7 mouse cellular contexts compared by ENCODE assay signal in the genomic region with DNA sequence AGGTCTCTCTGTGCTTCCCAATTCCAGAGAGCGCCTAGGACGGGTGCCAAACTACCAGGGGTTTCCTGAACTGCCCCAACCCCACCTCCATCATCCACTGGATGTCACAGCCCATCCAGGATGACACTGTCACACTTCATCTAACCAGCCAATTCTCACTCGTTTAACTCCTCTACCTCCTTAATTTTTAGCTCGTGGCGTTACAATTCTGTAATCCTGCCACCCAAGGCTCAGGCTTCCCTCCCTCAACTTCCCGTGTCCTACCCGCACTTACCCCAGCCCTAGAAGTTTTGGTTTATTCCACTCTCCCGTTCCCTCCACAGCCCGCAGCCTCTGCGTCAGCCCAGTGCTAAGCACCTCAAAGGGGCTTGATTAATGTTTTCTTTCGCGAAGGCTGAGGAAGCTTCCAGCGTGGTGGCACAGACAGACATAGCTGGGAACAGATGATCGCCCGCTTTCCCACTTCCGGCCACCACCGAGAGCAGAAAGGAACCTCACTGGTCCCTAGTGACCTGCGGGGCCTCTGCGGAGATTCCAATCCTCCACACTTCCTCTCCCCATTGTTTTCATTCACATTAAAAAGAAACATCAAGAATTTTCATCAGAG.
DNase-seq lines count a peak whose midpoint lies in the region; ATAC-seq lines count a peak whose summit lies in the region.

No protein-coding gene starts in this region.

- no peak overlapping the region for H3K9ac ChIP-seq in liver, embryonic 11.5 days (ENCODE audit: low read depth, low read length)
- no peak overlapping the region for H3K9ac ChIP-seq in heart, embryonic 12.5 days
- H3K9ac ChIP-seq in intestine, embryonic 16.5 days (ENCODE audit: low read depth, low read length) = peak overlapping the region; percentile 28; the same call in 1 of the 2 replicates
- no peak overlapping the region for H3K9ac ChIP-seq in neural tube, embryonic 15.5 days (replicated peaks)

- H3K27ac ChIP-seq in liver, embryonic 11.5 days (ENCODE audit: low read depth, low read length) = no peak overlapping the region
- H3K27ac ChIP-seq in heart, embryonic 12.5 days (ENCODE audit: poor library complexity, severe bottlenecking) = no peak overlapping the region
- H3K27ac ChIP-seq in intestine, embryonic 16.5 days (ENCODE audit: low read length) = peak overlapping the region; percentile 34
- H3K27ac ChIP-seq in neural tube, embryonic 15.5 days (replicated peaks) = peak overlapping the region; percentile 58

- H3K4me3 ChIP-seq in liver, embryonic 11.5 days (ENCODE audit: low read depth, low read length) = no peak overlapping the region
- peak overlapping the region; percentile 2; the same call in 1 of the 2 replicates for H3K4me3 ChIP-seq in heart, embryonic 12.5 days
- no peak overlapping the region for H3K4me3 ChIP-seq in intestine, embryonic 16.5 days (ENCODE audit: low read length)
- H3K4me3 ChIP-seq in neural tube, embryonic 15.5 days (replicated peaks) = no peak overlapping the region

- peak; percentile 27; the same call in 1 of the 2 replicates for ATAC-seq in liver, embryonic 11.5 days (replicated peaks; ENCODE audit: low FRiP score)
- ATAC-seq in heart, embryonic 12.5 days (ENCODE audit: insufficient number of reproducible peaks, low FRiP score) = no peak
- no peak for ATAC-seq in intestine, embryonic 16.5 days
- no peak for ATAC-seq in neural tube, embryonic 15.5 days (ENCODE audit: low FRiP score)

- intact Hi-C loops in left cerebral cortex, postnatal 14 days (cut with DNase I) = no loop called here

- 37% methylated on average over 19 of the region's 19 CpGs for WGBS in liver, embryonic 11.5 days
- 50% methylated on average over 19 of the region's 19 CpGs for WGBS in heart, embryonic 12.5 days
- 50% methylated on average over 19 of the region's 19 CpGs for WGBS in intestine, embryonic 16.5 days
- WGBS in neural tube, embryonic 15.5 days = 48% methylated on average over 19 of the region's 19 CpGs

- H3K4me2 ChIP-seq in liver, embryonic 11.5 days = peak overlapping the region; percentile 43
- H3K4me2 ChIP-seq in heart, embryonic 12.5 days = peak overlapping the region; percentile 33
- peak overlapping the region; percentile 21 for H3K4me2 ChIP-seq in intestine, embryonic 16.5 days (ENCODE audit: low read depth, low read length)
- H3K4me2 ChIP-seq in neural tube, embryonic 15.5 days = peak overlapping the region; percentile 23

- no peak for DNase-seq in liver, embryonic 11.5 days (ENCODE audit: low spot score)
- DNase-seq in liver (no peak), adipocyte (ENCODE audit: low spot score) (no peak)
- no peak for DNase-seq in left cerebral cortex, postnatal 14 days (ENCODE audit: low spot score in 2 of 2)

- no peaks in the 10 kb centered on the region for H3K9me3 ChIP-seq in liver, embryonic 11.5 days (ENCODE audit: control insufficient read depth, low read length)
- no peaks in the 10 kb centered on the region for H3K9me3 ChIP-seq in heart, embryonic 12.5 days (replicated peaks)
- H3K9me3 ChIP-seq in intestine, embryonic 16.5 days (ENCODE audit: control insufficient read depth, low read length) = no peaks in the 10 kb centered on the region
- H3K9me3 ChIP-seq in neural tube, embryonic 15.5 days (replicated peaks) = no peaks in the 10 kb centered on the region

- no peaks in the 10 kb centered on the region for H3K27me3 ChIP-seq in liver, embryonic 11.5 days (replicated peaks; ENCODE audit: control insufficient read depth, insufficient read depth, low read length)
- H3K27me3 ChIP-seq in heart, embryonic 12.5 days (replicated peaks) = no peaks in the 10 kb centered on the region
- H3K27me3 ChIP-seq in intestine, embryonic 16.5 days (replicated peaks; ENCODE audit: control insufficient read depth, insufficient read depth, low read length) = no peaks in the 10 kb centered on the region
- H3K27me3 ChIP-seq in neural tube, embryonic 15.5 days (replicated peaks) = no peaks in the 10 kb centered on the region

- no peaks in the 10 kb centered on the region for H3K4me1 ChIP-seq in liver, embryonic 11.5 days (replicated peaks; ENCODE audit: control insufficient read depth, insufficient read depth, low read length)
- peaks cover 14% of the 10 kb centered on the region for H3K4me1 ChIP-seq in heart, embryonic 12.5 days (replicated peaks)
- peaks cover 19% of the 10 kb centered on the region for H3K4me1 ChIP-seq in intestine, embryonic 16.5 days (ENCODE audit: control insufficient read depth, insufficient read depth, low read length)
- H3K4me1 ChIP-seq in neural tube, embryonic 15.5 days = peaks cover 14% of the 10 kb centered on the region

- H3K36me3 ChIP-seq in liver, embryonic 11.5 days (ENCODE audit: control insufficient read depth, insufficient read depth, low read length) = no peaks in the 10 kb centered on the region
- no peaks in the 10 kb centered on the region for H3K36me3 ChIP-seq in heart, embryonic 12.5 days
- no peaks in the 10 kb centered on the region for H3K36me3 ChIP-seq in intestine, embryonic 16.5 days (ENCODE audit: control insufficient read depth, insufficient read depth, low read length)
- H3K36me3 ChIP-seq in neural tube, embryonic 15.5 days = no peaks in the 10 kb centered on the region

Comparison
In these comparisons a context has a peak if more than half of its experiments do, and no peak if none do; other contexts are left out.
1. H3K27ac ChIP-seq: peak in intestine, embryonic 16.5 days (single experiment) and neural tube, embryonic 15.5 days (single experiment); none in liver, embryonic 11.5 days (single experiment) and heart, embryonic 12.5 days (single experiment).
2. Peak in every context shown above with its lines, with median percentiles within 50 percentile points of each other: H3K4me2 ChIP-seq.